Comparison of ENCODE assay signal across 10 mouse cellular contexts in genomic region chr5:113910065-113910701, GRCm38 (mm10). TPM values are rescaled to one million over a fixed set of nuclear protein-coding genes. Genes with fewer than 3 reads are reported as not detected.
DNase-seq lines count a peak whose midpoint lies in the region; ATAC-seq and TF ChIP-seq lines count a peak whose summit lies in the region.
"Had no signal": no experiment of that assay in that cellular context is flagged by ENCODE, and none has a peak within 500 bp of the region (broad histone marks: within the 10 kb centered on the region; RNA-seq: fewer than 3 reads in every experiment).

No protein-coding gene starts in this region.

- no peak overlapping the region for H3K27ac ChIP-seq in hindbrain, embryonic 11.5 days (ENCODE audit: low read depth, low read length)
- no peak overlapping the region for H3K27ac ChIP-seq in hindbrain, postnatal 0 days
- H3K27ac ChIP-seq in liver, embryonic 13.5 days: peak overlapping the region; percentile 66
- H3K27ac ChIP-seq in hindbrain, embryonic 16.5 days (ENCODE audit: low read depth, low read length): no peak overlapping the region

- 42% methylated on average over 10 of the region's 10 CpGs for WGBS in hindbrain, embryonic 11.5 days
- 35% methylated on average over 10 of the region's 10 CpGs for WGBS in hindbrain, postnatal 0 days
- 13% methylated on average over 10 of the region's 10 CpGs for WGBS in liver, embryonic 13.5 days (ENCODE audit: insufficient replicate concordance)
- WGBS in hindbrain, embryonic 16.5 days: 31% methylated on average over 10 of the region's 10 CpGs

- DNase-seq in hindbrain, embryonic 11.5 days (ENCODE audit: low spot score): peak; percentile 2
- DNase-seq in hindbrain, postnatal 0 days (ENCODE audit: low spot score): no peak
- peak; percentile 24 for DNase-seq in CD4-positive helper T cell, adult 2 months (ENCODE audit: low read depth, low spot score)
- DNase-seq in MN1 (ENCODE audit: low spot score): peak; percentile 59
- peak; percentile 23 for DNase-seq in liver, embryonic 13.5 days
- no peak for DNase-seq in frontal cortex, postnatal 14 days (ENCODE audit: low spot score in 2 of 2)
- DNase-seq in natural killer cell, adult 2 months (ENCODE audit: low spot score in 2 of 2): no peak
- DNase-seq: cerebellum, postnatal 25 days had no signal

- H3K9me3 ChIP-seq in hindbrain, embryonic 11.5 days (ENCODE audit: control insufficient read depth, low read length): no peaks in the 10 kb centered on the region
- no peaks in the 10 kb centered on the region for H3K9me3 ChIP-seq in hindbrain, postnatal 0 days (ENCODE audit: low read length)
- no peaks in the 10 kb centered on the region for H3K9me3 ChIP-seq in liver, embryonic 13.5 days (replicated peaks)
- no peaks in the 10 kb centered on the region for H3K9me3 ChIP-seq in hindbrain, embryonic 16.5 days (ENCODE audit: control insufficient read depth, low read length)

- no peaks in the 10 kb centered on the region for H3K27me3 ChIP-seq in hindbrain, embryonic 11.5 days (ENCODE audit: control insufficient read depth, insufficient read depth, low read length)
- H3K27me3 ChIP-seq in hindbrain, postnatal 0 days (ENCODE audit: insufficient read depth, low read length): no peaks in the 10 kb centered on the region
- H3K27me3 ChIP-seq in liver, embryonic 13.5 days: no peaks in the 10 kb centered on the region
- no peaks in the 10 kb centered on the region for H3K27me3 ChIP-seq in hindbrain, embryonic 16.5 days (replicated peaks; ENCODE audit: control insufficient read depth, insufficient read depth, low read length)

- H3K4me1 ChIP-seq in hindbrain, embryonic 11.5 days (replicated peaks; ENCODE audit: control insufficient read depth, insufficient read depth, low read length): no peaks in the 10 kb centered on the region
- H3K4me1 ChIP-seq in hindbrain, postnatal 0 days (ENCODE audit: insufficient read depth, low read length): peaks cover 14% of the 10 kb centered on the region; the same call in 1 of the 2 replicates
- peaks cover 53% of the 10 kb centered on the region for H3K4me1 ChIP-seq in liver, embryonic 13.5 days (replicated peaks)
- H3K4me1 ChIP-seq in hindbrain, embryonic 16.5 days (ENCODE audit: control insufficient read depth, insufficient read depth, low read depth, low read length): peaks cover 19% of the 10 kb centered on the region

- H3K36me3 ChIP-seq in hindbrain, embryonic 11.5 days (ENCODE audit: control insufficient read depth, insufficient read depth, low read length): no peaks in the 10 kb centered on the region
- H3K36me3 ChIP-seq in hindbrain, postnatal 0 days (ENCODE audit: insufficient read depth, low read length): no peaks in the 10 kb centered on the region
- no peaks in the 10 kb centered on the region for H3K36me3 ChIP-seq in liver, embryonic 13.5 days
- no peaks in the 10 kb centered on the region for H3K36me3 ChIP-seq in hindbrain, embryonic 16.5 days (ENCODE audit: control insufficient read depth, insufficient read depth, low read length)

- ATAC-seq in hindbrain, embryonic 11.5 days (ENCODE audit: low FRiP score): no peak
- ATAC-seq in hindbrain, postnatal 0 days: no peak
- ATAC-seq in liver, embryonic 13.5 days (ENCODE audit: low read depth): no peak
- ATAC-seq in hindbrain, embryonic 16.5 days: no peak
- ATAC-seq: activated CD4-positive, CD25-positive, alpha-beta regulatory T cell, adult 4 months had no signal

- TF ChIP-seq CTCF in hindbrain, postnatal 0 days (IDR thresholded peaks at IDR 0.05; ENCODE audit: low read depth): no peak

- H3K4me3 ChIP-seq in hindbrain, embryonic 11.5 days (ENCODE audit: low read depth, low read length): no peak overlapping the region
- H3K4me3 ChIP-seq in hindbrain, postnatal 0 days (ENCODE audit: low read length): no peak overlapping the region
- no peak overlapping the region for H3K4me3 ChIP-seq in liver, embryonic 13.5 days (replicated peaks)
- no peak overlapping the region for H3K4me3 ChIP-seq in hindbrain, embryonic 16.5 days (ENCODE audit: low read length)

- H3K9ac ChIP-seq in hindbrain, embryonic 11.5 days (ENCODE audit: low read depth, low read length): no peak overlapping the region
- H3K9ac ChIP-seq in hindbrain, postnatal 0 days (replicated peaks; ENCODE audit: low read length): no peak overlapping the region
- 0 out of 2 replicates have a peak overlapping the region, but pooled peaks have one; percentile 9 for H3K9ac ChIP-seq in liver, embryonic 13.5 days
- H3K9ac ChIP-seq in hindbrain, embryonic 16.5 days (ENCODE audit: low read depth, low read length): no peak overlapping the region

- no peak overlapping the region for H3K4me2 ChIP-seq in hindbrain, embryonic 11.5 days (replicated peaks; ENCODE audit: low read depth, low read length)
- no peak overlapping the region for H3K4me2 ChIP-seq in hindbrain, postnatal 0 days (ENCODE audit: low read depth, low read length)
- peak overlapping the region; percentile 100 for H3K4me2 ChIP-seq in liver, embryonic 13.5 days
- H3K4me2 ChIP-seq in hindbrain, embryonic 16.5 days (ENCODE audit: low read length): no peak overlapping the region

RNA-seq across cellular contexts. Expression of gene Coro1c, which starts 1.6 kb away (rescaled TPM):
- polyA plus RNA-seq in hindbrain, embryonic 11.5 days (2014; fragmentation: Nextera tagmentation; extraction: Ambion mirVana): 192 and 230 TPM in 2 replicates
- total RNA-seq in hindbrain, postnatal 0 days (2014; rRNA removed): 151 and 159 TPM in 2 replicates
- polyA plus RNA-seq in hindbrain, postnatal 0 days (2015; fragmentation: Nextera tagmentation; extraction: Ambion mirVana): 140 and 149 TPM in 2 replicates
- polyA plus RNA-seq in liver, embryonic 13.5 days (2015; fragmentation: Nextera tagmentation; extraction: Ambion mirVana): 48.0 and 60.3 TPM in 2 replicates
- 176 and 191 TPM in 2 replicates for polyA plus RNA-seq in hindbrain, embryonic 16.5 days (2015; fragmentation: Nextera tagmentation; extraction: Ambion mirVana)

Comparison
In these comparisons a context has a peak if more than half of its experiments do, and no peak if none do; other contexts are left out.
1. DNase-seq: peak in hindbrain, embryonic 11.5 days (single experiment), CD4-positive helper T cell, adult 2 months (single experiment), MN1 (single experiment) and liver, embryonic 13.5 days (single experiment); none in hindbrain, postnatal 0 days (single experiment), frontal cortex, postnatal 14 days (0 of 2) and natural killer cell, adult 2 months (0 of 2).